Mouse (Mus musculus) right cerebral cortex, adult 18-20 months (tissue): ENCODE results near the gene Rasgrf2.
"Not testable (repeated sequence)": the region's sequence is repeated elsewhere in the genome, so short reads cannot be mapped to it uniquely, and the experiment has no call there.

Experiments
- DNase-seq: peaks from one replicate; pipeline ENCODE4 v3.0.0; 2022; ENCODE audit warnings: mixed read lengths

The Rasgrf2 gene

GRCm38 (mm10) chr13:92131384-92132150, at the start of gene Rasgrf2:
Gene Rasgrf2, minus strand, starts transcription at chr13:92131656.
- peak; percentile 67 for DNase-seq

GRCm38 (mm10) chr13:92172686-92173085, 41.2 kb upstream of the Rasgrf2 start:
- not testable (repeated sequence) for DNase-seq

- no peak for DNase-seq
Observed at GRCm38 (mm10) chr13:92150551-92150950, 19.1 kb upstream of the Rasgrf2 start.

- no peak for DNase-seq
Observed at GRCm38 (mm10) chr13:92148858-92149257, 17.4 kb upstream of the Rasgrf2 start.

- no peak for DNase-seq
Observed at GRCm38 (mm10) chr13:92134792-92135191, 3.3 kb upstream of the Rasgrf2 start.

- no peak for DNase-seq
Observed at GRCm38 (mm10) chr13:92132599-92132998, 1.1 kb upstream of the Rasgrf2 start.

GRCm38 (mm10) chr13:92130994-92131383, 467 bp downstream of the Rasgrf2 start:
- peak; percentile 13 for DNase-seq

GRCm38 (mm10) chr13:92129877-92130276, 1.6 kb downstream of the Rasgrf2 start:
- no peak for DNase-seq

GRCm38 (mm10) chr13:92125902-92126301, 5.6 kb downstream of the Rasgrf2 start:
- peak; percentile 26 for DNase-seq

GRCm38 (mm10) chr13:92119623-92120022, 11.8 kb downstream of the Rasgrf2 start:
- DNase-seq: no peak

GRCm38 (mm10) chr13:92114076-92114475, 17.4 kb downstream of the Rasgrf2 start:
- no peak for DNase-seq

- DNase-seq: no peak
Observed at GRCm38 (mm10) chr13:92108237-92108636, 23.2 kb downstream of the Rasgrf2 start.

- no peak for DNase-seq
Observed at GRCm38 (mm10) chr13:92104259-92104658, 27.2 kb downstream of the Rasgrf2 start.

- no peak for DNase-seq
Observed at GRCm38 (mm10) chr13:92098484-92098883, 33.0 kb downstream of the Rasgrf2 start.

GRCm38 (mm10) chr13:92095131-92096090, 36.0 kb downstream of the Rasgrf2 start:
- DNase-seq: peak; percentile 11

GRCm38 (mm10) chr13:92093712-92094290, 37.7 kb downstream of the Rasgrf2 start:
- DNase-seq: no peak

GRCm38 (mm10) chr13:92073111-92073510, 58.3 kb downstream of the Rasgrf2 start:
- DNase-seq: no peak

GRCm38 (mm10) chr13:92068651-92069050, 62.8 kb downstream of the Rasgrf2 start:
- DNase-seq: no peak

GRCm38 (mm10) chr13:92067831-92068230, 63.6 kb downstream of the Rasgrf2 start:
- DNase-seq: no peak

- peak; percentile 72 for DNase-seq
Observed at GRCm38 (mm10) chr13:92053748-92054147, 77.7 kb downstream of the Rasgrf2 start.

- no peak for DNase-seq
Observed at GRCm38 (mm10) chr13:92053001-92053400, 78.5 kb downstream of the Rasgrf2 start.

GRCm38 (mm10) chr13:92051216-92051615, 80.2 kb downstream of the Rasgrf2 start:
- no peak for DNase-seq
